Mouse (Mus musculus) lung, postnatal 4 days (tissue): ENCODE data around the gene Gjb1.

Experiments used
- DNase-seq, 2 experiments: peaks; one replicate each; pipeline ENCODE4 v3.0.0; 2021

Gene Gjb1

DNA sequence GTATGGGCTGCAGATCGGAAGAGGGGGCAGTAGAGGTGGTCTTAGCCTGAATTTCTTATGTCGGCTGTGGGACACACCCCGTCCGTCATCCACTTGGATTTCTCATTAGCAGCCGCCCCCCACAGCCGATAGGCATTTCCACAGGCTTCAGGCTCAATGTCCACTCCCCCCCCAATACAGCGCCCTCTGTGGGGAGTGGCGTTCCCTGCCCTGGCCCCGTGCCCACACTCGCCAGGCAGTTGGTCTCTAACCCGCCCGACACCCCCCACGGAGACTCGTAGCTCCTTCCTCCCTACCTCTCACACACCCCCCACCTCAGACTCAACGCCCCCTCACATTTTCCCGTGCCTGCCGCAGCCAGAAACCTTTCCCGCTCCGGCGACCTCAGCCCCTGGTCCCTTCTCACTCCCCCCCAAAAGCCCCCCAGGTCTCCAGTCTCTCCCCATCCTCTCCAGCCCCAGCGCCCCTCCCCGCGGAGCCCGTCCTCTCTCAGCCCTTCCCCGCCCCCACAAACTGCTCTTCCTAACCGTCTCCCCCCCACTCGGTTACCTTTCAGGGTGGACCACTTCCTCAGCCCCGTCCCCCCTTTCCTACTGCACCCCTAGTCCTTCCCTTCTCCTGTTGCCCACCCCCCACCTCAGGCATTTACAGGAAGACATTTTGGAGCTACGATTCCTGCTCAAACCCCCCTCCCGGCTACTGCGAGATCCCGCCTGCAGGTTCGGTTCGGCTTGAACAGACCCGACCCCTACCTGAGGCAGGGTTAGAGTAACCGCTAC is 43.0 kb downstream of the Gjb1 start:
- DNase-seq = peak; percentile 76 to 78

DNA sequence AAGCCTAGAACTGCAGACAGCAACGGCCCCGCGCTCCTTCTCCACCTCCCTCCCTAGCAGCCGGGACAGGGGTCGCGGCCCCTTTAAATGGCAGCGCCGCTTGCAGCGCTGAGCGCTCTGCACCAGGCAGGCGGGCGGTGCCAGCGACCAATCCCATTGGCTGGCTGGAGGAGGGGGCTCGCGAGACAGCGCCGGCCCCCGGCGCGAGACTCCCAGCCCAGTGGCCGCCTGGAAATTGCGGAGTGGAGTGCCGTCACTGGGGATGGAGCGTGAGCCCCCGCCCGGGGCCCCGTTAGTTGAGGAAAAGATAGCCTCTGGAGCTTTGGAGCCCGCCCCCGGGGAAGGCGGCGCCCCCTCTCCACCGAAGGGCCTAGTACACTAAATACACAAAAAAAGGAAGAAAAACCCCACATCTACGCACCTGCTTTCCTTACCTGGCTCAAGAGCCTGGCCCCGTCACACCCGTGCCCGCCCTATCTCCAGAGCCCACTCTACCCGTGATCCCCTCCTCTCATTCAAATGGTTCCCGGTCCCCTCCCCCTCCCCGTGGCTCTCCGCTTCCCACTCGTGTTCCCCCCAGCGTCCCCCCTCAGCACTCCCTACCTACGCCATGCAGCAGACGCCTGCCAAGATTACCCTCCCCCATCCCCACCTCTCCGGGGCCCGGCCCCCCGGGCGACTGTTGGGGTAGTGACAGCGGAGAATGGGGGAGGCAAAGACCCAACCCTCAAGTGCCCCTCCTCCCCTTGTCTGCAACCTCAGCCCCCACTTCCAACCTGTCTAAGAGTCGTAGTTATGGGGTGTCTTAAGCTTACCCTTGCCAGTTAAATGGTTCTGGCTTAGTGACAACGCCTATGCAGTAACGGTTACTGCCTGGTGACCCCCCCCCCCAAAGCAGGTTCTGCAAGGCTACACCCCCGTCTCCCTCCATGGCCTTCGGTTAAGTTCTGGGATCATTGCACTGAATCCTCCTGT is 43.8 kb downstream of the Gjb1 start:
- peak; percentile 89 to 94 for DNase-seq

DNA sequence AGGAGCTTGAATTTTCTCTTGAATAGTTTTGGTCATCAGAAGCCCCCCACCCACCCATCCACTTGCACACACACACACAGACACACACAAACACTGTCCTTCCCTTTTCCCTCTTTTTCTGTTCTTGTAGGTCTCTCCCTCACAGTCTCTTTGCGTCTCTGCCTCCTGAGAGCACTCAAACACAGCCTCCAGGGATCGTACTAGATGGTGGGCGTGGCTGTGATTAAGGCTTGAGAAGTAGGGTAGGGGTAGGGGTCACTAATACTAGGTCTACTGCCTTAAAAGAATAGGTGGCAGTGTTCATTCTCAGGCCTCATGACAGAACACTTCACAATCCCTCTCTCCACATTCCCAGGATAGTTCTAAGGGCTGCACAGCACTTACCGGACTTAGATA is 44.5 kb downstream of the Gjb1 start, which contains the start of gene Zmym3:
TSS of gene Zmym3 (minus strand) at position 150 of the 396 bp plus-strand sequence.
- DNase-seq = peak in 1 of 2 experiments; percentile 4

DNA sequence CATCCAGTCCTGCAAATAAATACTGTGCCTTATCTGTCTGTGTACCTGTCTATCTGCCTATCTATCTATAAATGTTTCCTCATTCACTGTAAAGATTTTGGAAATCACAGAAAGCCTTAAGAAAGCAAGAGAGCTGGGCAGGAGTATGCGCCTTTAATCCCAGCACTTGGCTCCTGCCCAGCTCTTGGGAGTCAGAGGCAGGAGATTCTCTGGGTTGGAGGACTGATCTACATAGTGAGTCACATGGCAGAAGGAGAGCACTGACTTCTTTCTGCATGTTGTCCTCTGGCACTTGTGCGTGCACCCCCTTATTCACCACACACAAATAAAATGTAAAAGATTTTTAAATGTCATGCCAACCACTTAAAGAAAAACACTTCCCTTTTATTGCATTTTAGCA is 47.3 kb downstream of the Gjb1 start:
- DNase-seq = no peak

DNA sequence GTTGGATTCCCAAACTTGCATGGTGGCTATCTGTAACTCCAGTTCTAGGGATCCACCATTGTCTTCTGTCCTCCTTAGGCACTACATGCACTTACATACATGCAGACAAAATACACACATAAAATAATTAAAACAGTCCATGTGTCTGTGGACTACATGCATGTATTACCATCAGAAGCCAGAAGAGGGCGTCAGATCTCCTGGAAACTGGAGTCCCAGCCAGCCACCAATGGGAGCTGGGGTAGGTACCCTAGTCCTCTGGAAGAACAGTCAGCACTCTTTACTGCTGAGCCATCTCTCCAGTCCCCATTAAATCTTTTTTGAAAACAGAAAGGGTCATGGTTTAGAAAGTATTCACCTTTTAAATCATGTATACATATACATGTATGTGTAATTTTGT is 51.6 kb downstream of the Gjb1 start:
- DNase-seq = peak in 1 of 2 experiments; percentile 43

DNA sequence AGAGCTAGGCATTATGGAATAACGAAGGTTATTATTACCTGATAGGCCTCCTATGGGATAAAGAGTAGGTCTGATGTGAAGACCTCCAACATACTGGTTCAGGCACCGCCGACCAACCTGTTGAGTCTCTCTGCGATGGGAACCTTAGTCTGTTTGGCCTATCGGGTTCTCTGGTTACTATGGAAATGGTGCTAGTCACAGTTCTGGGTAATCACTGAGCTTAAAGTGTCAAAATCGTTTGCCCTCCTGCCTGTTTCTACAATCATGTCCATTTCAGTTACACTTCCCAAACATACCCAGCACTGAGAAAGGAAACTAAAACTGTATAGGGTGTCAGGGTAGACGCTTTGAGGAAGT is 52.6 kb downstream of the Gjb1 start:
- no peak for DNase-seq

DNA sequence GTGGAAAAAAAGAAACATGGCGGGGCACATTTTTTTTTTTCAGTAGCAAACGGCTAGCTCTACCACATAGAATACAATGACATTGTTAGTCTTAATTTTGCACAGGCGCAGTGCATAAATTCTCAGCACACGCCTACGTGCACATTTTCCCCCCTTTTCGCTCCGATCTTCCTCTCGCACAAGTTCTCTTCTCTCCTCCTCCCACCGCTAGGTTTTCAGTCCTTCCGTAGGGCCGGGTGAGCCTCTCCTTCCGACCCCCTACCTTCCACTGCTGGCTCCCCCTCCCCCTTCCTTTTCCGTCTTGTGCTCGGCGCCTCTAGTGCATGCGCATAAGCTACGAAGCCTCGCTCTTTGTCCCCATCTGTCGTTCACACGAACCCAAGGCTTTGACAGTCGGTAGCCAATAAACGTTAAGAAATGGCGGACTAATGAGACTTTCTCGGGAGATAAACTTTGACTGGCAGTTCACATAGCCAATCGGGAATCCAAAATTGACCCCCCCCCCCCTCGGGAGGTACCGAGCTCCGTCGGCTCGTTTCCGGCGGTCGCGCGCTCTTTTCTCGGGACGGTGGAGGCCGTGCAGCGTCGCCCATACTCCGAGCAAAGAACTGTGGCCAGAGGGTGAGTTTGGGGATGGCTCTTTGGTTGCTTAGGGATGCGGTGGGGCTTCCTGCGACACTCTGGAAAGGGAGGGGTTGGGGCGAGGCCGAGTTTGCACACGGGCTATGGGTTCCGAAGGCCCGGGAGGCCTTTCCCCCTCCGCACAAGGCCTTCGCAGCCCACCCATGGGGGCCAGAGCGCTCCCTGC is 53.2 kb downstream of the Gjb1 start, which contains the start of gene Nono:
TSS of gene Nono (plus strand) at position 177 of the 808 bp plus-strand sequence.
- DNase-seq = peak; percentile 87 to 92

DNA sequence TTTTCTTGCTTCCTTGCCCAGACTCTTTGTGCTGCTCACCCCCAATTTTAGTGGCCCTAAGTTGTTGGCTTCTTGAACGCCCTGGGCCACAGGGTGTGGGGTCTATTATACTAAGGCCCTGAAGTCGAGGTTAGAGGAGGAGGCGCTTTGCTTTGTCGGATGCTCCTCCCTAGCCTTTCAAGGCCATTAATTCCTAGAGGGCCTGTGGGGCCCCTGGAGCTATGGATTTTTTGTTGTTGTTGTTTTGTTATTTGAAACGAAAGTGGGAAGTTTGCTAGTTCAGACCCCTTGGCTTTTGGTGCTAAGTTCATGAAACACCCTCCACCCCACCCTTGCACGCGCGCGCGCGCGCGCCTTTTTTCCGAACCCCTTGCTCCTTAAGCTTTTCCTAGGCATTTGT is 53.8 kb downstream of the Gjb1 start:
- no peak for DNase-seq
